Mouse (Mus musculus) spleen, embryonic (tissue): ENCODE results near the gene Fate1.
"Not testable (repeated sequence)": the region's sequence is repeated elsewhere in the genome, so short reads cannot be mapped to it uniquely, and the experiment has no call there.

Experiments
- CTCF ChIA-PET: fragments of 350-600 bp; sonication (Branson Sonifier 250); formaldehyde crosslinking; loops from one replicate; lab custom pipeline; 2022; lab: Charles Lee

The Fate1 gene

DNA sequence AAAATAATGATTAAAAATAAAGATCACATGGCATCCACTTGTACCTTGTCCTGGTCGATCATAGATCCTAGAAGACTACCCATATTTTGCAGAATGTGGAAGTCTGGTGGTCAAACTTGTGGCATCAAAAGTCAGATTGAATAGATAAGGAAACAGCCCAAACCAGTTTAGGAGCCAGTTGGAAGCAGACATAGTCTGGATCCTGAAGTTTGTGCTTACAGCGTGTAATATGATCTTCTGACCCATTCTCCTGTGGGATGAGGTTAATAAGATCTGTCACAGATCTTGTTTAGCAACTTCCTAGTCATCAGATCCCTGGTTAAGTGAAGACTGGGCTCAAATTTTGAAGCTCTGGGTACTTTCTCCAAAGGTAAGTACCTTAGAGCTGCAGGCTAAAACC, at the start of gene Fate1:
Fate1 (plus strand) TSS at position 301 of the 400 bp plus-strand sequence.
- CTCF ChIA-PET = no interaction called here

DNA sequence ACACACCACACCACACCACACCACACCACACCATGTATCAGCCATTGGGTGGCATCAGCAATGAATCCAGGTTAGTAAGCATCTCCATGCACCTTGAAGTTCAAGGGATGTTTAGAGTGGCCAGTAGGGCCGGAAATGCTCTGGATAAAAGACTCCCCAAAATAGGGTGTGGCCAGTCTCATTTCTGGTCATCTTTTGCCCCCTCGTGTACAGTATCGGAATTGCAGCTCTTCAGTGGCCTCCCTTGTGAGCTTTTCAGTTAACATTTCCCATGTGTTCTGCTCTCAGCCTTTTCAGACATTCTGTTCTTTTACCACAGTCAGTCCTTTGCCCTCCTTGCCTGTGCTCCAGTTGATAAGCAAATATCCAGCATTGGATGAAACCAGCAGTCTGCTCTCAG, 26.2 kb upstream of the Fate1 start:
- CTCF ChIA-PET = no interaction called here

DNA sequence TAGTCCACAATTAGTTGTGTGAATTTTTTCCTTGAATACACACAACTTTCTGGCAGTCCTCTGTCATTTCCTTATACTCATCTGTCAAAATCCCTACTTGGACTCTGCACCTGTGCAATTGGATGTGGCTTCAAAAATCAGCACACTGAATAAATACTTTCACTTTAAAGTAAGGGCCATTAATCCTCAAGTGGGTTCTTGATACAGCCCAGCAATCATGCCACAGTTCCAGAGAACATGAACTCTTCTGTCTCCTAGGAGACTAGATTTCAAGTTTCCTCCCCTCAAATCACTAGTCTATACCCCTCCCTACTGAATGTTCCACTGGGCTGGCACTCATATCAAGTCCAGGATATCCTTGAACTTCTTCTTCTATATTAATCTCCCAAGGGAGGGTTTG, 14.4 kb upstream of the Fate1 start:
- CTCF ChIA-PET = no interaction called here

DNA sequence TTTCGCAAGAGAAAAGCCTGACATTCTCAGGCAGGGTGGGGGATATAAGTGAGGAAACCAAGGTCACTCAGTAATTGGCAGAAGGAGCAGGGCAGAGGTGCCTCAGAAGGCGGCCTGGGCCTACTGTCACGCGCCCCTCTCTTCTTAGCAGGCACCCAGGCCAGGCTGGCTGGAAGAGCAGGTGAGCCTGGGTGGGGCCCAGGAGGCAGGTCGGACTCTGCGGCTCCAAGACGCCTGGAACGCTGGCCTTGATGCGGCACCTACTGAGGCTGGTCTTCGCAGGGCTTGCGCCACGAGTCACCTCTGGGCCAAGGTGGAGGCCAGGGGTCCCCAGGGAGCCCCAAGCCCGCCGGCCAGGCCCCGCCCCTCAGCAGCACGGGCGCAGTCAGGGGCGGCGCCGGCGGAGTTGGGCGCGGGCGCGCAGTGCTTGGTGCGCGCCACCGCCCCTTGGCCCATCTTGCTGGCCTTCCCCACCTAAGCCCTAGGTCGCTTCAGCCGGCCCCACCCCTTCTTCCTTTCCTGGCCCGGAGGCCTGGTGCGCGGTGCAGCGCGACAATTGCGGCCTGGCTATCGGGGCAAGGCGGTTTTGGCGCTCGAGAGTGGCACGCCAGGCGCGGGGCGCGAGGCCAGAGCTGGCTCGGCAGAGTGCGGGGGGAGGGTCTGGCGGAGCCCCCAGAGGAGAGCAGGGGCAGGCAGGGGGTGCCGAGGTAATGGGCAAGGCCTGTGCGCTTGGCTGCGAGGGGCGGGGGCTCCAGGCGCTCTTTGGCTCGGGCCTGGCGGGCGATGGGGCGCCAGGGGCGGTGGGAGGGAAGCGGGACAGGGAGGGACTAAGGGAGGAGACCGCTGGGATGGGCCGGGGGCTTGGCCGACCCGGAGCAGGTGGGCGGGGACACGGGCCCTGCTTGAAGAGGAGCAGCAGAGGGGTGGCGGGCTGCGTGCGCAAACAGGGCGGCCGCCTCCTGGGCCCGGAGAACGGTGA, 10.4 kb upstream of the Fate1 start, which contains the start of gene Prrg3:
Prrg3 (plus strand) TSS at position 552 of the 979 bp plus-strand sequence.
- CTCF ChIA-PET = no interaction called here

DNA sequence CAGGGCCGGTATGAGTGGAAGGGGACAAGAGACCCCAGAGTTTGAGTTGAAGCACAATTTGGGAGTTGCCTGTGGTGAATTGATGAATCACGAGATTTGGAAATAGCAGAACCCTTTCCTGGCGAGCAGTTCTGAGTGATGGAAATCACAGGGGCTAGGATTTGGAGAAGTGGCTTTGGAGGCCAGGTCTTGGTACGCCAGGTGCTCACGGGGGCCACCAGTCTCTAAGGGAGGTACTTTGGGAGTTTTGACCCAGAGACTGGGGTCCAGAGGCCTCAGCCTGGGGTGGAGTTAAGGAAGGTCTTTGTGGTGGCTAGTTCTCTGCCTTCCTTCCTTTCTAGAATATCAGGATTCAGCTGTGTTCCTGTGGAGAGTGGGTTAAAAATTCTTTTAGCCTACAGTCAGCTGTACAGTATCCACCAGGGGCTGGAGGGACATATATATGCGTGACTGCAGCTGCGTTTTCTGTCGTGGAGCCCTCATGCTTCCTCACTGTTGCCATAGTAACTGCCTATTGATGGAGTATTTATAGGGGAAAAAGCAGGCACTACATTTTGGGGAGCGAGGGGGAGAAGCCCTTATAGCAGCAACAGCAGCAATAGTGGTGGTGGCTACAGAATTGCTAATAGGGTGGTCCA, 9.4 kb upstream of the Fate1 start:
- CTCF ChIA-PET = no interaction called here

DNA sequence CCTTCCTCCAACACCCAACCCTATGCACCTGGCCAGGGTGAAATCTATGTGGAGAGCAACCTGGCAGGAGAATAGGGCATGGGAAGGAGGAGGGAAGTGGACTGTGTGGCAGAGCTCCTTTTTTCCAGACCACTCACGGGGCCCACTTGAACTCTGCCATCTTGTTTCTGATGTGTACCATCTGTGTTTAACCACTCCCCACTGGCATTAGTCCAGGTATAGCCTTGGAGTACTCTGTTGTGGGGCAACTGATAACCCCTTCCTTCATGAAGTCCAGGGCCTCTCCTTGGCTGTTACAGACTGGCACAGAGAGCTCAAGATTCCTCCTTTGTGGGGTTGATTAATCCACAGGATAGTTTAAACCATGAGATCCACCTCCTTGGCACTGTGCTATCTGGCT, 4.6 kb upstream of the Fate1 start:
- CTCF ChIA-PET = no interaction called here

DNA sequence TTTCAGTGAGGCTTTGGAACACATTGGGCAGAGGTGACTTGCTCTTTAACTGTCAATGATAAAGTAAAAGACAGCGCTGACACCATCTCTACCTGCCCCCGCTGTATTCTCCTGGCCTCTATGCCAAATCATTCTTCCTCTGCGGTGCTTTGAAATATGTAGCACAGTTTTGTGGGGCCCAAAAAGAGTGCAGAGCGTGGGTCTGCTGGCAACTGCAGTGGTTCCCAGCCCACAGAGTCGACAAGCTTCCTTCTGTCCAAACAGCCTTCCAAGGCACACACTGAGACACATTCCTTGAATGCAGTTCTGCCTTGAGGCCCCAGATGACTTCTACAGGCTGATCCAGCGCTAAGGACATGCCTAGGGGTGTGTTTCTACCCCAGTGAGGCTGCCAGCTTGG, 4.0 kb upstream of the Fate1 start:
- CTCF ChIA-PET = no interaction called here

DNA sequence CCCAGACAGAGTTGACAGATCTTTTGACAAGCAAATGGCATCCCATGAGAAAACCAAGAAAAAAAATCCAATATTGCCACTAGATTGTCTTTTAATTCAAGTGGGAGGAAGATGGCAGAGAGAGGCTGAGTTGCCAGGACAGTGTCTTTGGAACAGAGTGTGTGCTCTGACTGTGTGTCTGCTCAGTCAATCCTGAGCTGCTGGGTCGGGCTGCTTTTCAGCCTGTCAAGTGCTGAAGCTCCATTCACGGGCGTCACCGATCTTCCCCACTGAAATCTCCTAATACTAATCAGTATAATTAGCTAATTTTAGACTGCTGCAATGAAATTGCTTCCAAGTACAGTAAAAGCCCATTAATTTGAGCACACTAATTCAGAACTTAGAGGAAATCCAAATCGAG, 1.5 kb upstream of the Fate1 start:
- CTCF ChIA-PET = no interaction called here

DNA sequence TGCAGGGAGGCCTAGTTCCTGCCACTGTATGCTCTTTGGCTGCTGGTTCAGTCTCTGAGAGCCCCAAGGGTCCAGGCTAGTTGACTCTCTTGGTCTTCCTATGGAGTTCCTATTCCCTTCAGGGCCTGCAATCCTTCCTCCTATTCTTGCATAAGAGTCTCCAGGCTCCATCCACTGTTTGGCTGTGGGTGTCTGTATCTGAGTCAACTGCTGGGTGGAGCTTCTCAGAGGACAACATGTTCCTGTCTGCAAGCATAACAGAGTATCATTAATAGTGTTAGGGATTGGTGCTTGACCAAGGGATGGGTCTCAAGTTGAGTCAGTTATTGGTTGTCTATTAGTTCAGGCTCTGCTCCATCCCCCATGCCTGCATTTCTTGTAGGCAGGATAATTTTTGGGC, 4.9 kb downstream of the Fate1 start:
- CTCF ChIA-PET = not testable (repeated sequence)

DNA sequence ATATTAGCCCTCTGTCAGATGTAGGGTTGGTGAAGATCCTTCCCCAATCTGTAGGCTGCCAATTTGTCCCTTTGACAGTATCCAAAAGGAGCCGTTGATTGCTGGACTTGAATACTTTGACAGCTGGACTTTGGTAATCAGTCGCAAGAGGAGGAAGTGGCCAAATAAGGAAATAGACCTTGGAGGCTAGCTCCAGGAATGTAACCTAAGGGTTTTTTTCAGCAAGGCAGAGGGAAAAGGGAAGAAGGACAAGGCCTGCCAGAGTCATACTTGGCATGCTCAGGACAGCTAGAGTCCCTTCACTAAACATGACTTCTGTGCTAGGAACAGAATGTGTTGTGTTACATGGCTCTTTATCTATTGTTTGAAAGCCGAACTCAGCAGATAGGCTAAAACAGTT, 7.7 kb downstream of the Fate1 start:
- CTCF ChIA-PET = no interaction called here

DNA sequence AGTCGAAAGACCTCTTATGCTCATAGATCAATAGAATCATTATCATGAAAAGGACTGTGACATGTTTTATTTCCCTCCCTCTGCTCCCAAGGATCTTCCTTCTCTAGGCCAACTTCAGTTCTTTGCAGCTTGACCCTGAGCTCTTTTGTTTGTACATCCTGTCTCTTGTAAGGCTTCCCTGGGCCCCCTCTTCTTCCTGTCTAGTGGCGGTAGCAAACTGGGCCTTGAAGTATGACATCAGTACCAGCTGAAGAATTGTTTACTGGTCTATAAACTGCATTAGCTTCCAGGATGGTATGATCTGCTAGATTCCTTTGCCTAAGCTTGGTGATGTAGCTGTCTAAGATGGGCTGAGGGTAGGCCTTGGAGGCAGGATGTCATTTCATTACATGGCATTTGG, 8.5 kb downstream of the Fate1 start:
- CTCF ChIA-PET = no interaction called here

DNA sequence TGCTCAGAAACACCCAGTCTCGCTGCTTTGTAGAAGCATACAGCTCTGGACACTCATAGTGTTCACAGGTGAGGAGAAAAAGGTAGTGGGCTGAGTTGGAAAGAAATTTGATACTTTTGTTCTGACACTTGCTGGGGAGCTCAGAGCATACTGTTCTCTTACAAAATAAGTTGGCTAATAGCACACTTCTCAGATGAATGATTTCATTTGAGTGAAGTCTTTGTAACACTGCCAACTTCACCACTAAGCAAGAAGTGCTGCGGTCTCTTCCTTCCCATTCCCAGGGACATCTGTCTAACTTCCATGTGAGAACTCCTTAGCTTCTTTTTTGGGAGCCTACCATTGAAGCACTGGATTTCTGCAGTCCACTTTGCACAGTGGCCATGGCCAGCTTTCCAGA, 10.4 kb downstream of the Fate1 start:
- CTCF ChIA-PET = no interaction called here

DNA sequence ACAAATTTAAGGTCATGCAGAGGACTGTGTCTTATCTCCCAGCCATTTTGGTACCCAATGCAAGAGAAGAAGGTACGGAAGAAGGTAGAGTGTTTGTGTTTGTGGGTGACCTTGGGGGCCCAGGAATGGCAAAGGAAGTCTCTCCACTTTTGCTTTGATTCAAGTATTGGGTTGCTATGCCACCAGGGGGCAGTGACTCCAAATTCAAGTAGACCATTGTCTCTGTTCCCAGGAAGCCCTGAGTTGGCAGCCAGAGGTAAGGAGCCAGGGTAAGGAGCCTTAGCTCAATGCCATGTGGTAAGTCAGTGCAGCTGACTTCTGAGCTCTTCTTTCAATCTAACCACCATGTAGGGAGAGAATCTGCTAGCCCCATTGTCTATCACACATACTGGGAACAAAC, 11.0 kb downstream of the Fate1 start:
- CTCF ChIA-PET = no interaction called here

DNA sequence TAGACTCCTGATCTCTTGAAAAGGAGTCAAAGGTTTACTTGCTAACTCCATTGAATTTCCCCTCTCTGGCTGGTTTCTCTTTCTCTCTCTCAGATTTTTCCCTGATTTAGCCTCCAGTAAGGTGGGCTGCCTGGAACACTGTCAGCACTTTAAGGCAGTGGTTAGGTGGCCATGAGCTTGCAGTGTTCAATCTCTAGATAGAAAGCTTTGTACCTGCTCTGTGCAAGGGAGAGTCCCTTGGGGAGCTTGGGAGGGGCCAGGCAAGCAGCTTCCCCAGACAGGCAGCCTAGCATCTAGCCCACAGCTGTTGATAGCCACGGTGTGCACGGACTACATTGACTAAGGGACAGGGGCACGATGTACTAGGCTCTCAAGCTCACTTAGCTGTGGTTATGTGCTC, 18.8 kb downstream of the Fate1 start, which contains the start of gene Cnga2:
Cnga2 (plus strand) TSS at position 301 of the 400 bp plus-strand sequence.
- CTCF ChIA-PET = no interaction called here

DNA sequence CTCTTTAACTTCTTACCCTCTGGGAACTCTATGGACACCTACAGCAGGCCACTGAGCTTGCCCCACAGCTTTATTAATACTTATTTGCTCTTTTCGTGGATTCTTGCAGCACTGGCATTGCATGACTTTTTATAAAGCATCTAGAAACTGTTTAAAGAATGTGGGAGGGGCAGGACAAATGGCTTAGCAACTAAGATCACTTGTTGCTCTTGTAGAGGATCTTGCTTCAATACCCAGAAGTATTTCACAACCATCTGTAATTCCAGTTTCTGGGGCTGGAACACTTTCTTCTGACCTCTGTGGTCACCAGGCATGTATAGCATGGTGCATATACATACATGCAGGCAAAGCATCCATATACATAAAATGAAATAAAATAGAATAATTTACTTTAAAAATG, 23.2 kb downstream of the Fate1 start:
- CTCF ChIA-PET = no interaction called here

DNA sequence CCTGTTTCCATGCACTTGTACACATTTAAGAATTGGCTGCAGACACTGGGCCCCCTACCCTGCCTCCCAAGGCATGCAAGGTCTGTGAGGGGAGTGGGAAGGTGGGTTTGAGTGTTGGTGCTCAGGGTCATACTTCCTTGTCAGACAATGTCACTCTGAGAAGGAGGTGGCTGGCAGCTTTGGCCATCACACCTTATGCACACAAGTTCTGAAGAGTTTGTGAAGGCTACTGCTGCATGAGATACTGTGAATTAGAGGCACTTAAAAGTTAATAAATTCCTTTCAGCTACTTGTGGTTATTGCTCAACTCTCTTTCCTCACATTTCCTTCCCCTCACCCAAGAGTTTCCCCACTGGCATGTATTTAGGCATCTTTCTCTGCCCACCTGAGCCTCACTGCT, 37.1 kb downstream of the Fate1 start:
- CTCF ChIA-PET = no interaction called here

DNA sequence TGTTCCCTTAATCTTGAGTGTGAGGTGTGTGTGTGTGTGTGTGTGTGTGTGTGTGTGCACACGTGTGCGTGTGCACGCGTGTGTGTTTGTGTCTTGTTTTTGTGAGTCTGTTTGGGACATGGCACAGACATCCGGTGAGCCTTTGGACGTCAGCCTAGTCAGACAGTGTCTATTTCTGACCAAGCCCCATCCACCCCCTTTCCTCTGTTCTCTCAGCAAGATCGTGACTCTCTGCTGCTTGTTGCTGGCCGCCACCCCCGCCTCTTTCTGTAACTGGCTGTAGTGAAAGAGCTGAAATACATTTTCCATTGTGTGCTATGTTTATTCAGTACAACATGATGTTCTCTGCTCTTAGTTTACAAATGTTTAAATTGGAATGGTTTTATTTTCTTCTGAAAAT, 39.5 kb downstream of the Fate1 start:
- CTCF ChIA-PET = no interaction called here

DNA sequence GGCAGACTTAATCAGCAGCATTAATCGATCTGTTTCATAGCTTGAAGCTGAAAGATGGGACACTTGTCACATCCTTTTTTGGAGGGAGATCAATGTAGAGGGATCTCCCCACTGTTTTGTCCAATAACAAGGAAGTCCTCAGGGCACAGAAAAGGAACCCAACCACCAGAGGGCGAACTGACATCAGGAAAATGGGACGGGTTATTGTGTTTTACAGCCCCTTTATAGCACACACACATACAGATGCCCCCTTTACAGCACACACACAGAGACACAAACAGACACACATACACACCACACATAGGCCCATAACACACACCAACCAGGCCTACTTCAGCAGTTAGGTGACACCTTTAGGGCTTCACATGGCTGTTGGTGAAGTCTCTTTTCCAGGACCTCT, 40.0 kb downstream of the Fate1 start:
- CTCF ChIA-PET = no interaction called here

DNA sequence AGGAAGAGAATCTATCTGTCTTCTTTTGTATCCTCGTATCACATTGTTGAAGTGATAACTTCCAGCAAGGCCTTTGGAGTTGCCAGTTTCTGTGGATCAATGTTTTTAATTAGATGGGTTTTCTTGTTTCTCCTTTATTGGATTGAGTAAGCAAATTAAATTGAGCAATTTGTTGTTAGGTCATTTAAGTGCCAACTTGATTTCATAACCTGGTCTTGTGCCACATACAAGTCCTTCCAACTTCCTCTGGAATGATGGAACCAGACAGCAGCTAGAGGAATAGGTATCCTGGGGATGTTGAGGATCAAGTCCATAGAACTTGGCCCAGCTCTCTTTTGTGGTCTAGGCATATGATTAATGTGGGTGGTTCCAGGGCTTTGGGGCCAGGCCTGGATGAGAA, 49.5 kb downstream of the Fate1 start:
- CTCF ChIA-PET = no interaction called here

DNA sequence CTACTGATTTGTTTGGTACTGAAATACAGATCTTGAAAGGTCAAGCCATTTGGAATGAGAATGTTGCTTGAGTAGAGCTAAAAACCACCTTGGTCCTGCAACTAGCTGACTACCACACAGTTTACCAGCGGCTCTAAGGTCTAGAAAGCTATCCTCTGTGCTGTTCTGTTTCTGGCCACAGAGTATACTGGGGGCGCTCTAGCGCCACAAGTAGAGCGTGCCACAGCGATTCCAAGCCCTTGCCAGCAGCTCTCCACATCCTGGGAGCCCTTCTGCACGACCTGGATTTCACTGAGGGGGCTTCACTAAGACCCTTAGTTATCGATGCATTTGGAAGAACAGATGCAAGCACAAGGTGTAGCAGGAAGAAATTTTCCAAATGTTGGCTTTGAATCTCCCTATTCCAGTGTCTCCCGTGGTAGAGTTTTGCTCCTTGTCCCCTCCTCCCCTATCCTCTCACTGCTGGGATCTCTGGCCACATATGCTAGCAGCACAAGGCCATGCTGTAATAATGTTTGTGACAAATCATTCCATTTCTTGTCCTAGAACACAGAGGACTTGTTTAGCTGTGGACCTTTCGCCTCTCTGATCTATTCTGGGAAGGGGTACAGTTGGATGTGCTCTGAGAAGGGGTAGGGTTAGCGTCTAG, 50.1 kb downstream of the Fate1 start:
- CTCF ChIA-PET = no interaction called here

DNA sequence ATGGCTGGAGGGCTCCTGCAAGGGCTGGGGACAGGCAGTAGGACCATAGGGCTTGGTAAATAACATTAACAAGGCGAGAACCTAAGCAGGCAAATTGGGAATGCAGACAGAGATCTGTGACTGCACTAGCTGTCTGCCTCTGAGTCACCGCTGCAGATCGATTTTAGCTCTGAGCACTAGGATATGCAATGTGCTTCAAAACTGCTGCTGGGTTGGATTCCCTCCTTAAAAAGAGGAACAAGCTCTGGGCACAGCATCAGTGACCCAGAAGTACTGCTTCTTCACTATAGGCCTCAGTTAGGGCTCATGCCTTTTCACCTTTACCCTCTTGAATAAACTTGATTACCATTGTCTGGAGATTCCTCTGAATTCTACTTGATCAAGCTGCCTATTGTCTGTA, 50.8 kb downstream of the Fate1 start:
- CTCF ChIA-PET = no interaction called here
